Mouse (Mus musculus): ENCODE data around the gene Olfr46. TPM values are rescaled to one million over a fixed set of nuclear protein-coding genes. Genes with fewer than 3 reads are reported as not detected.
"Not testable (repeated sequence)": the region's sequence is repeated elsewhere in the genome, so short reads cannot be mapped to it uniquely, and the experiment has no call there.

The Olfr46 gene
- polyA plus RNA-seq (2015; fragmentation: Nextera tagmentation; extraction: Ambion mirVana) = not detected in 2 replicates

DNA sequence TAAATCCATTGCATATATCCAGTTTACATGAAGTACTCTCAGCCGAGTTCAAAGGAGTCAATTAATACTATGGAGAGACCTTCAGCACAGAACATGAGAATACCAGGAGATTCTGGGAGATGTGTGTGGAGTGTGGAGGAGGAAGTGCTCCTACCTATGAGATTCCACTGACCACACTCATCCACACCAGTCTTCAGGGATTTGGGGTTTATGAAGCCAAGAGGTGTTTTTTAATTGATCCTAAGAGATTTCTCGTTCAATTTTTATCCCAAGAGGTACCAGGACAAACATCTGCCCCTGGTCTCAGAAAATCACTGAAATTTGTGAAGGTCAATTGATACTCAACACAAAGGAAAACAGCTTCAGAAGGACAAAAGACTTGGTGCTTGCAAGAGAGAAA, at the start of gene Olfr46:
TSS of gene Olfr46 (plus strand) at position 301 of the 400 bp plus-strand sequence.
- H3K9ac ChIP-seq; H3K4me2 ChIP-seq; H3K27me3 ChIP-seq; DNase-seq; H3K4me3 ChIP-seq (replicated peaks); H3K27ac ChIP-seq; H3K9me3 ChIP-seq (replicated peaks); H3K4me1 ChIP-seq (replicated peaks); H3K36me3 ChIP-seq; ATAC-seq (ENCODE audit: low read depth): not testable (repeated sequence)
- 52% methylated on average over 2 of the region's 2 CpGs for WGBS (ENCODE audit: insufficient replicate concordance)

DNA sequence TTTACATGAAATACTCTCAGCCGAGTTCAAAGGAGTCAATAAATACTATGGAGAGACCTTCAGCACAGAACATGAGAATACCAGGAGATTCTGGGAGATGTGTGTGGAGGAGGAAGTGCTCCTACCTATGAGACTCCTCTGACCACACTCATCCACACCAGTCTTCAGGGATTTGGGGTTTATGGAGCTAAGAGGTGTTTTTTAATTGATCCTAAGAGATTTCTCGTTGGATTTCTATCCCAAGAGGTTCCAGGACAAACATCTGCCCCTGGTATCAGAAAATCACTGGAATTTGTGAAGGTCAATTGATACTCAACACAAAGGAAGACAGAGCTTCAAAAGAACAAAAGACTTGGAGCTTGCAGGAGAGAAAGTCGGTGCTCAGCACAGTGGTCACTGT, 33.5 kb upstream of the Olfr46 start, which contains the start of gene Olfr538:
TSS of gene Olfr538 (plus strand) at position 301 of the 400 bp plus-strand sequence.
- no peak within 1 kb of the TSS for H3K4me2 ChIP-seq
- no peaks in the 10 kb centered on the region for H3K9me3 ChIP-seq (replicated peaks)
- no peak within 1 kb of the TSS for H3K9ac ChIP-seq
- ATAC-seq (ENCODE audit: low read depth) (no peak), DNase-seq (no peak)
- 45% methylated on average over 3 of the region's 3 CpGs for WGBS (ENCODE audit: insufficient replicate concordance)
- H3K36me3 ChIP-seq = no peaks in the 10 kb centered on the region
- no peak within 1 kb of the TSS for H3K4me3 ChIP-seq (replicated peaks)
- H3K4me1 ChIP-seq (replicated peaks) = no peaks in the 10 kb centered on the region
- no peak within 1 kb of the TSS for H3K27ac ChIP-seq
- H3K27me3 ChIP-seq = no peaks in the 10 kb centered on the region

DNA sequence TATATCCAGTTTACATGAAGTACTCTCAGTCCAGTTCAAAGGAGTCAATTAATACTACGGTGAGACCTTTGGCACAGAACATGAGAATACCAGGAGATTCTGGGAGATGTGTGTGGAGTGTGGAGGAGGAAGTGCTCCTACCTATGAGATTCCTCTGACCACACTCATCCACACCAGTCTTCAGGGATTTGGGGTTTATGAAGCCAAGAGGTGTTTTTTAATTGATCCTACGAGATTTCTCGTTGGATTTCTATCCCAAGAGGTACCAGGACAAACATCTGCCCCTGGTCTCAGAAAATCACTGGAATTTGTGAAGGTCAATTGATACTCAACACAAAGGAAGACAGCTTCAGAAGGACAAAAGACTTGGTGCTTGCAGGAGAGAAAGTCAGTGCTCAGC, 27.6 kb downstream of the Olfr46 start, which contains the start of gene Olfr61:
TSS of gene Olfr61 (plus strand) at position 301 of the 400 bp plus-strand sequence.
- not testable (repeated sequence) for DNase-seq; H3K27ac ChIP-seq; H3K4me1 ChIP-seq (replicated peaks); H3K27me3 ChIP-seq; H3K4me2 ChIP-seq; H3K36me3 ChIP-seq; H3K4me3 ChIP-seq (replicated peaks); ATAC-seq (ENCODE audit: low read depth); H3K9ac ChIP-seq; H3K9me3 ChIP-seq (replicated peaks)
- 62% methylated on average over 3 of the region's 3 CpGs for WGBS (ENCODE audit: insufficient replicate concordance)

DNA sequence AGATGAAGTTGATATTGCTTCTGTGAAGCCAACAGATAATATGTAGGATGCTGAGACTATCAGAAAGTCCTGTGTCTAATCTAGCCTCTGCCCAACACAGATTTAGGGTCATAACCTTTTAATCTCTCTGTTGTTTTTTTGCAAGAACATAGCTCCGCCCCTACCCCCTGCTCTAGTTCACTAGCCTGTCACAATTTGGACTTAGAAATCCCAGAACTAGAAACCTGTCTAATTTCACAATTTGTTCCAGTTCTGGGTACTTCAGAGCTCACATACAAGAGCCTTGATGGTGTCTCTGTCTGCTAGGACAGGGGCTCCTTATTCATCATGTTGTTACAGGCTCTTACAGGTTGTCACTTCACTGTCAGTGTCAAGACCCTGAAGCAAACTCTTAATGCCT, 29.5 kb downstream of the Olfr46 start:
- 23% methylated on average over 1 of the region's 1 CpGs for WGBS (ENCODE audit: insufficient replicate concordance)
- no peaks in the 10 kb centered on the region for H3K4me1 ChIP-seq (replicated peaks)
- H3K27ac ChIP-seq = no peak overlapping the region
- DNase-seq = no peak
- H3K9me3 ChIP-seq (replicated peaks) = no peaks in the 10 kb centered on the region
- no peak overlapping the region for H3K9ac ChIP-seq
- no peaks in the 10 kb centered on the region for H3K27me3 ChIP-seq
- H3K4me3 ChIP-seq (replicated peaks) = no peak overlapping the region
- H3K36me3 ChIP-seq = no peaks in the 10 kb centered on the region
- no peak overlapping the region for H3K4me2 ChIP-seq
- ATAC-seq (ENCODE audit: low read depth) = no peak

DNA sequence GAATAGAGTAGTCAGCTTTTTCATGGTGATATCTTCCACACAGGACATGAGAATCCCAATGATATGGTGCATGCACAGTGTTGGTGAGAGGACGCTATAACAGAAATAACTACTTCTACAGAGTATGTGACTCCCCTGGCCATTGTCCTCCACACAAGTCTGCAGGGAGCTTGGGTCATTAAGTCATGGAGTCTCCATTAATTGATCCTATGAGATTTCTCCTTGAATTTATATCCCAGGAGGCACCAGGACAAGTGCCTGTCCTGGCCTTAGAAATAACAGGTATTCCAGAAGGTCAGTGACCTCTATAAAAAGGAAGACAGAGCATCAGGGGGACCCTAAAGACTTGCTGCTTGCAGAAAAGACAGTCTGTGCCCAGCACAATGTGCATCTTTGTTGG, 45.1 kb downstream of the Olfr46 start, which contains the start of gene Olfr53:
TSS of gene Olfr53 (plus strand) at position 301 of the 400 bp plus-strand sequence.
- DNase-seq = no peak
- Histone ChIP-seq H3K36me3 (no peaks in the 10 kb centered on the region), H3K9me3 (replicated peaks) (no peaks in the 10 kb centered on the region), H3K9ac (no peak within 1 kb of the TSS), H3K4me1 (replicated peaks) (no peaks in the 10 kb centered on the region), H3K4me3 (replicated peaks) (no peak within 1 kb of the TSS), H3K27ac (no peak within 1 kb of the TSS), H3K4me2 (no peak within 1 kb of the TSS), H3K27me3 (no peaks in the 10 kb centered on the region)
- ATAC-seq (ENCODE audit: low read depth) = no peak
- 56% methylated on average over 1 of the region's 1 CpGs for WGBS (ENCODE audit: insufficient replicate concordance)

DNA sequence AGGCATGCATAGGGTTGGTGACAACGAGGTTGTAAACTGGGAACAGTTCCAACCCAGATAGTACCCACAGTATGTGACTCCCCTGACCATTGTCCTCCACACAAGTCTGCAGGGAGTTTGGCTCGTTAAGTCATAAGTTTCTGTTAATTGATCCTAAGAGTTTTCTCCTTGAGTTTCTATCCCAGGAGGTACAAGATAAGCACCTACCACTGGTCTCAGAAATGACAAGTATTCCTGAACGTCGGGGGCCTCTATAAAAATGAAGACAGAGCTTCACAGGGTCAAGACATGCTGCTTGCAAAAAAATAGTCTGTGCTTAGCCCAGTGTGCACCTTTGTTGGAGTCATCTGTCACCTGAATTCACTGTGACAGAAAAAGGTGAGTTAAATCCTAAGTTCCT, 58.6 kb downstream of the Olfr46 start, which contains the start of gene Olfr539:
TSS of gene Olfr539 (plus strand) at position 301 of the 400 bp plus-strand sequence.
- DNase-seq = no peak
- ATAC-seq (ENCODE audit: low read depth) = no peak
- Histone ChIP-seq H3K4me2 (no peak within 1 kb of the TSS), H3K27ac (no peak within 1 kb of the TSS), H3K27me3 (no peaks in the 10 kb centered on the region), H3K4me3 (replicated peaks) (no peak within 1 kb of the TSS), H3K9me3 (replicated peaks) (no peaks in the 10 kb centered on the region), H3K4me1 (replicated peaks) (no peaks in the 10 kb centered on the region), H3K36me3 (no peaks in the 10 kb centered on the region), H3K9ac (no peak within 1 kb of the TSS)
- WGBS (ENCODE audit: insufficient replicate concordance) = 47% methylated on average over 4 of the region's 4 CpGs

Other genes with a start within 250 kb of the Olfr46 start
- not detected in 2 replicates for gene Olfr60, start 239.6 kb upstream of the Olfr46 start, polyA plus RNA-seq (2015; fragmentation: Nextera tagmentation; extraction: Ambion mirVana)
- gene Olfr530, start 224.9 kb upstream of the Olfr46 start, polyA plus RNA-seq (2015; fragmentation: Nextera tagmentation; extraction: Ambion mirVana) = not detected in 2 replicates
- gene Olfr531, start 198.4 kb upstream of the Olfr46 start, polyA plus RNA-seq (2015; fragmentation: Nextera tagmentation; extraction: Ambion mirVana) = not detected in 2 replicates
- gene Olfr532, start 179.6 kb upstream of the Olfr46 start, polyA plus RNA-seq (2015; fragmentation: Nextera tagmentation; extraction: Ambion mirVana) = not detected in 2 replicates
- not detected in 2 replicates for gene Olfr533, start 137.9 kb upstream of the Olfr46 start, polyA plus RNA-seq (2015; fragmentation: Nextera tagmentation; extraction: Ambion mirVana)
- gene Olfr535, start 117.1 kb upstream of the Olfr46 start, polyA plus RNA-seq (2015; fragmentation: Nextera tagmentation; extraction: Ambion mirVana) = not detected in 2 replicates
- gene Olfr536, start 93.9 kb upstream of the Olfr46 start, polyA plus RNA-seq (2015; fragmentation: Nextera tagmentation; extraction: Ambion mirVana) = not detected in 2 replicates
- not detected in 2 replicates for gene Olfr538, start 33.4 kb upstream of the Olfr46 start, polyA plus RNA-seq (2015; fragmentation: Nextera tagmentation; extraction: Ambion mirVana)
- not detected in 2 replicates for gene Olfr61, start 27.7 kb downstream of the Olfr46 start, polyA plus RNA-seq (2015; fragmentation: Nextera tagmentation; extraction: Ambion mirVana)
- gene Olfr53, start 45.2 kb downstream of the Olfr46 start, polyA plus RNA-seq (2015; fragmentation: Nextera tagmentation; extraction: Ambion mirVana) = not detected in 2 replicates
- not detected in 2 replicates for gene Olfr539, start 58.7 kb downstream of the Olfr46 start, polyA plus RNA-seq (2015; fragmentation: Nextera tagmentation; extraction: Ambion mirVana)
- gene Olfr45, start 80.7 kb downstream of the Olfr46 start, polyA plus RNA-seq (2015; fragmentation: Nextera tagmentation; extraction: Ambion mirVana) = not detected in 2 replicates
- gene Olfr541, start 96.0 kb downstream of the Olfr46 start, polyA plus RNA-seq (2015; fragmentation: Nextera tagmentation; extraction: Ambion mirVana) = not detected in 2 replicates
- 0.10 TPM in 1 of 2 replicates, not detected in the other for gene Cyp2e1, start 162.5 kb downstream of the Olfr46 start, polyA plus RNA-seq (2015; fragmentation: Nextera tagmentation; extraction: Ambion mirVana)
- 0.17 and 0.20 TPM in 2 replicates for gene Syce1, start 186.6 kb downstream of the Olfr46 start, polyA plus RNA-seq (2015; fragmentation: Nextera tagmentation; extraction: Ambion mirVana)
- gene Zfp941, start 220.9 kb downstream of the Olfr46 start, polyA plus RNA-seq (2015; fragmentation: Nextera tagmentation; extraction: Ambion mirVana) = 0.24 and 0.38 TPM in 2 replicates
- 9.7 and 10.9 TPM in 2 replicates for gene Urah, start 233.7 kb downstream of the Olfr46 start, polyA plus RNA-seq (2015; fragmentation: Nextera tagmentation; extraction: Ambion mirVana)
- gene Scgb1c1, start 244.3 kb downstream of the Olfr46 start, polyA plus RNA-seq (2015; fragmentation: Nextera tagmentation; extraction: Ambion mirVana) = not detected in 2 replicates
- gene Odf3, start 246.5 kb downstream of the Olfr46 start, polyA plus RNA-seq (2015; fragmentation: Nextera tagmentation; extraction: Ambion mirVana) = not detected in 2 replicates

All from liver, embryonic 13.5 days (tissue).